Mouse (Mus musculus): Measurements from ENCODE around the gene Chrdl2.
A peak's percentile ranks its signal among the peaks of the same experiment; 100 is the strongest.

The Chrdl2 gene

DNA sequence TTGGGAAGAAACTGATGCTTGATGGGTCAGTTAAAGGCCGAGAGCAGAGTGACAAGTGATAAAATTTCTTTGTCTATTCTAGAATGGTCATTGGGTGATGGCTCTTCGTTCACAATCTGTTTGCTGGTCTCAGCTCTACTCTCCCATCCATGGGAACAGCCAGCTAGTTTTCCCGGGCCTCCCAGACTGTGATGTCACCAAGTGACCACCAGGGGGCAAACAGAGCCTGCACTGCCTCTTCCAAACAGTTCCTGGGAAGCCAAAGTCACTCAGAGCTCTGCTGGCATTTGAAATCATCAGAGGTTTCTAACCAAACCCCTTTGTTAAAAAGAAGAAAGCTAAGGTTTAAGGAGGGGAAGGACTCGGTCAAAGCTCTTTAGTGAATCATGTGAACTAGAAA, 17.2 kb upstream of the Chrdl2 start:
- DNase-seq, result peak; percentile 59 to 70

DNA sequence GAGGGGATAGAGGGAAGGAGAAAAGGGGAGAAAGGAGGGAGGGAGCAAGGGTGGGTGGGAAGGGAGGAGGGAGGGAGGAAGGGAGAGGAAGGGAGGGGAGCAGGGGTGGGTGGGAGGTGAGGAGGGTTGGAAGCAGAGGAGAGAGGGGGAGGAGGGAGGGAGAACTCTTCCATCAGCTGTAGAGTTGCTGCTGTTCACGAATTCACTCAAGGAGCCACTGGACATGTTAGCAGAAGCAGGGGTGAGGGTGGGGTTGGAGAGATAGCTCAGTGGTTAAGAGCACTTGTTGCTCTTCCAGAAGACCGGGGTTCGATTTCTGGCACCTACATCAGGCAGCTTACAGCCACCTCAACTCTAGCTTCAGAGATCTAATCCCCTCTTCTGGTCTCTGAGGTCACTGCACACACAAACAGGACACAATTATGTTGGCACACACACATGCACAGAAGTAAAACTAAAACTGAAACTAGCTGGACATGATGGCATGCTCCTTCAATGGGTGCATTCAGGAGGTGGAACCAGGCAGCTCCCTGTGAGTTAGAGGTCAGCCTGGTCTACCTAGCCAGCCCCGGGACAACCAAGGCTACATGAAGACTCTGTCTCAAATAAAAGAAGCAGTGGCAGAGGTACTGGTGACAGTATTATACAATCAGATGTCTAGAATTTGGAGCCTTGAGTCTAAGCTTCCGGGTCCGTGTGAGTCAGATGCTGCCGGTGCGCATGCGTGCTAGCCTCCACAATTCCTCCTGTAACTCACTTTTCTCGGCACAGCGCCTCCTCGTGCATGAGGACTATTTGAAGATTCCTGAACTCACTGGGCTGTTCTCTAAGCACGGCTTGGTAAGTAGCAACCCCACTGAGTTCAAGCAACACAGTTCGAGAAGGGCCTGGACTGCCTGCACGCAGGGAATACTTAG, 15.9 kb upstream of the Chrdl2 start:
- peak; percentile 25 to 50 for DNase-seq

GRCm38 (mm10) chr7:99990990-99991707, 14.8 kb upstream of the Chrdl2 start:
- DNase-seq, result no peak

DNA sequence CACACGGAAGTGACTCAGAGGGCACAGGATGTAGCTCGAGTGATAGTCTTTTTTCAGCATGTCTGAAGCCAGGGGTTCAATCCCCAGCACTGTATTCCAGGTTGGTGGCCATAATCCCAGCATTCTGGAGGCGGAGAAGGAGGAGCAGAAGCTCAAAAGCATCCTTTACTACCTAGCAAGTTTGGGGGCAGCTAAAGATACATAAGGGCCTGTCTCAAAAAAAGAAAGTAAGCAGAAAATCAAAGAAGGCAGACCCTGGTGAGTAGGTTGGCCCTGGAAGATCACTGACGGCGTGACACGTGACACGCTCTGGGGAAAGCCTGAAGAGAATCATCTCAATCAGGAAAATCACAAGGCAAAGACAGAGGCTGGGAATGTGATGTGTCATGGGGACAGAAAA, 12.8 kb upstream of the Chrdl2 start:
- DNase-seq, result no peak

GRCm38 (mm10) chr7:99995186-99995585, 10.8 kb upstream of the Chrdl2 start:
- no peak for DNase-seq

GRCm38 (mm10) chr7:99998668-99999067, 7.3 kb upstream of the Chrdl2 start:
- no peak for DNase-seq

GRCm38 (mm10) chr7:100003781-100004180, 2.2 kb upstream of the Chrdl2 start:
- DNase-seq, result no peak

GRCm38 (mm10) chr7:100006411-100006810, 439 bp downstream of the Chrdl2 start:
- DNase-seq, result no peak

GRCm38 (mm10) chr7:100008765-100009164, 2.8 kb downstream of the Chrdl2 start:
- DNase-seq, result no peak

DNA sequence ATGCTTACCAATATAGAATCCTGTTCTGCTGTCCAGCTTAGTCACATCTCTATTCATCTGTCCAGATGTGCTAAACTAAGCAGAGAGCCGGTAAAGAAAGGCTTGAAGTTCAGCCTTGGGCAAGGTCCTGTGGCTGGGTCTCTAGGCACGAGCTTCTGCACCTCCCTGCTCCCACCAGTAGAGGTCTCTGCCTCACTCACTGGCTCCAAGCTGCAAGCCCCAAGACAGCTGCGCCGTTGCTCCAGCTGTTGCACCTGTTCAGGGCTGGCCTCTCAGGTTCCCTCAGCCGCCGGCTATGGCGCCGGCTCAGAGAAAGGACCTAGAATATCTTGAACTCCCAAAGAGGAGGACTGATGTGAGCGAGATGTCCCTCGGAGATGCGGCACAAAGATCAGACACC, 3.7 kb downstream of the Chrdl2 start:
- DNase-seq, result peak; percentile 54 to 64

DNA sequence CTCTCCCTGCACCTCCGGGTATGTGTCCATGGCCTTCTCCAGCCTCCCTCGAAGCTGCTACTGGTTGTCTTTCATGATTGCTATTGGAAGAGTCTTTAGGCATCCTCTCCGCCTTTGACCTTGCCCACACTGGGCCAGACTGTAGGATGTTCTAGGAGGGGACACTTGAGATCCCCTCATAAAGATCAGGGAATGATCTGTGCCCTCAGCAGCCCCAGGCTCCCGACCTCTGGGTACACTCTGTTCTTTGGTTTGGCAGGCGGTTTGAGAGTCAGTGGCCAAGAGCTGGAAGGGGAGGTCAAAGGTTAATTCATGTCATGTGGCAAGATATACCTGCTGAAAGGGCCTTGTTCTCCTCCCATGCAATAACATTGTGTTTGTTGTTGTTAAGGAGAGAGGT, 4.7 kb downstream of the Chrdl2 start:
- DNase-seq, result peak in 1 of 2 experiments; percentile 11

DNA sequence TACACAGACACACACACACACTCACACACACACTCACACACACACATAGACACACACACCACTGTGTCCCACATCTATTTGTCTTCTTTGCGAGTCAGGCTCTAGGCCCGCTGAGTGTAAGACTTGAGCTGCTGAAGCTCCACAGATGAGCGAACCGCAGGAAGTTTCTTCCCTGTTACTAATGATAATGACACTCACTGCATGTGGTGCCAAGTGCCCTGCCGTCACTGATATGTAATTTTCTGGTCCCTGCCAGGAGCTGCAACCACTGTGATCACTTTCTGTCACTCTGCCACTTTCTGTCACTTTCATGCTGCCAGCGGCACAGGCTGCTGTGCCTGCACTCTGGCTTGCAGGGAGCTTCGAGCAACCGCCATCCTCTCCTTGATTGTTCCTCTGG, 6.1 kb downstream of the Chrdl2 start:
- DNase-seq, result no peak

DNA sequence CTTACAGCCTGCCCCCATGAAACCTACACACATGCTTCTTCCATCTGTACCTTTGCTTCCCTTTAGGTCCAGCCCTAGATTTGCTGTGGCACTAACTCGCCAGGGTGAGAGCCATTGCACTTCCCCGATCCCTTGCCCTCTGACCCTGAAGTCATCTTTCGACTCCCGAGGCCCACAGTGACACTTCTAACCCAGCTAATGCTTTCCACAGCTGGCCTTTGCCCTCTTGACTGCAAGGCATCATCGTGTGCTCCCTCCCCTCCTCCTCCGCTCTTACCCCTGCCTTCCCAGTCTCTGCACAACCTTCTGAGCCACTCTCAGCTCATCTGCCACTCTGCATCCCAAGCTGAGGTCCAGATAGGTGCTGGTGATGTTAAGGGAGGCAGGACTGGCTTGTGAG, 6.5 kb downstream of the Chrdl2 start:
- no peak for DNase-seq

DNA sequence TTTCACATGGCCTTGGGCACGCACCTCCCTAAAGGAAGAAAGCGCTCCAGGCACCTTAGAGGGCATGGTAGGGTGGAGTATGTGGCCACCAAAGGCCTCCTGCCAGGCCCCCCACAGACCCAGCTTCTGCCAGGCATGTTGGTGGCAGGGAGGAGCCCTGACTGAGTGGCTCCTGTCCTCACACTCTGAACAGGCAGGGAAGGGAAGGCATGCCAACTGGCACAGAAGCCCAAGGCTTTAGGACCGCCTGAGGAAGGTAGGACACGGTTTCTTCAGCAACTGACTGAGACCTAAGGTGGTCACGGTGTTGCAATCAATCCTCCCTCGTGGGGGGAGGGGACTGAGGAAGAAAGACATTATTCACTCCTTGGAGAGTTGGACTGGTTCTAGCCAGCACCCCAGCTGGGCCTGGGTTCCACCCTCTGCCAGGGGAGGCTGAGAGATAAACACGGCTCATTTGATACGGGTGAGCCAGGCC, 8.2 kb downstream of the Chrdl2 start:
- peak; percentile 67 to 82 for DNase-seq

GRCm38 (mm10) chr7:100017056-100017455, 11.1 kb downstream of the Chrdl2 start:
- no peak for DNase-seq

DNA sequence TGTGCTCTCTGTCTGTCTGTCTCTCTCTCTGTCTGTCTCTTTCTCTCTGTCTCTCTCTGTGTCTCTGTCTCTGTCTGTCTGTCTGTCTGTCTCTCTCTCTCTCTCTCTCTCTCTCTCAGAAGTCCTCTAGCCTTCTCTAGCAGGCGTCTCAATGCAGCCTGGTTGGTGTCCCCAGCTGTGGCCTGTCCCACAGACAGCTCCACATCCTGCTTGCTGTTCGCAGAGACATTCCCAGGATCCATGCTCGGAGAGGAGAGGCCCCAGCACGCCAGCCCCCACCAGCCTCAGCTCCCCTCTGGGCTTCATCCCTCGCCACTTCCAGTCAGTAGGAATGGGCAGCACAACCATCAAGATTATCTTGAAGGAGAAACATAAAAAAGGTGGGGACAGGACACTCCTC, 21.4 kb downstream of the Chrdl2 start:
- DNase-seq, result no peak

DNA sequence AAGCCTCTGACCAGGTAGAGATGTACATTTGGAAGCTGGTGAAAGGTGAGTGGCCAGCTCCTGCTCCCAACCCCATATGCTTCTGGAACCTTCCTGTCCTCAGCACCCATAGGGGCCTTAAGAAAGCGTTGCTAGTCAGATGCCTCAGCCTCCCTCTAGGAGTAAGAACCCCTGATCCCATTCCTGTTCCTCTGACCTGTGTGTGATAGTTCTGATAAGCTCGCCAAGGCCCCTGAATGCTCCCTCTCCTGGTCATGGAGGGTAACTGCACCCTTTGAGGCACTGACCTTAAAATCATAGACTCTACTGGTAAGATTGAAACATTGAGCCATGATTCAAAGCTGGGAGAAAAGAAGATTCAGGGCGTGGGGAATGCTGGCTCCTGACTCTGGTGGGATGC, 23.3 kb downstream of the Chrdl2 start:
- no peak for DNase-seq

- DNase-seq, result no peak
Measured at GRCm38 (mm10) chr7:100030996-100031749, 25.2 kb downstream of the Chrdl2 start.

GRCm38 (mm10) chr7:100033672-100034071, 27.7 kb downstream of the Chrdl2 start:
- DNase-seq, result peak; percentile 43 to 48

DNA sequence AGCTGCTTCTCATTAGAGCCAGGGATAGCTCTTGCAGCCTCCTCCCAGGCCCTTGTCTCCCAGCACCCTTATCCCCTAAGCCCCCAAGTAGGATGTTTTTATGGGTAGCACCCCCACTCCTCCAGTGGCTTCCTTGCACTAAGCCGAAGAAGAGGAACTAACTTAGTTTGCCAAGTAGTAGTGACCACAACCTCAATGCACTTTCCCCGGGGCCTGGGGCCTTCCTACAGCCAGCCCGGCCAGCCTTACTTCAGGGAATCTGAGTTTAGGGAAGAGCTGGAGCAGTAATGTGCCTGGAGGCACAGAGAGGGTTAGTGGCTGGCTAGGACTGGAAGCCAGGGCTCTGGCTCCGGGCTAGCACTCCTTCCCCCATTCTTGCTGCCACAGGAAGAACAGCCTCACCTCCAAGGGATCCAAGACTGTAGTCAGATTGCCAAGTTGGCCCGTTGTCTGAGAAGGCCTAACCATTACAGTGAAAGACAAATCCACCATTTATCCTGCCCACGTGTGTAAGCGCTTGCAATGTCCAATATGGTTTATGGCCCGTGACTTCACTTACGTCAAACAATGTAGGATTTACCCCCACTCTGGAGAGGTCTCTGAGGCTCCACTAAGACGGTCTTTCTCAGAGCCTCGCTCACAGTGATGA, 29.0 kb downstream of the Chrdl2 start:
- no peak for DNase-seq

DNA sequence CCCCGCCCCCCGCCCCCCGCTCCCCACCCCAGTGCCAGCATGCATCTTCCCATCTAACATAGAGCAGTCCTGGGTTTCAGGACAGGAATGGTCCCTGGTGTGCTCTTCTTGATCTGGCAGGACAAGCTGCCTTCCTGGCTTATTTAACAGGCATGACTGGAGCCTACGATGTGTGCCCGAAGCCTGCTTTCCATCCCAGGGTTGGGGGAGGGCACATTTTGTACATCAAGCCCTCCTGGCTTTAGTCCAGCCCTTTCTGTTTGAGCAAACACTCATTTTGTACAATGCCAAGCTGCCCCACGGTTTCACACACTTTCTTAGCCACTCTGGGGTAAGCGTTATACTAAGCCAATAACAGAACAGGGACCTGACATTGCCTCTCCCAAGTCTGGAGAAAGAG, 30.1 kb downstream of the Chrdl2 start:
- DNase-seq, result no peak

DNA sequence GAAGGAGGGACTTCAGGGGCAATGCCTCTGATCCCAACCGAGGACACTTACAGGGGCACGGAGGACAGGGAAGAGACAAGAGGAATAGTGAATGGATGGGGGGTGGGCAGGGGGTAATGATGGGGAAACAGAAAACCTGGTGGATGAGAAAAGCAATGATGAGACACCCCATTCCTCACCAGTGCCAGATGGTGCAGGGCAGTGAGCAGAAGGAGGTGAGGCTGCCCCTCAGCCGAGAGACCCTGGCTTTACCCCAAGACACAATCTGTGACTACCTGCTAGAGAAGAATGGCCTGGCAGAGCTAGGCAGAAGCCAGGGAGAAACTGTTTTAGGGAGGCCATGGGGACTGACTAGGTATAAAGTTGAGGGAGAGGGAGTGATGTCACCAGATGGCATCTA, 30.5 kb downstream of the Chrdl2 start:
- no peak for DNase-seq

DNA sequence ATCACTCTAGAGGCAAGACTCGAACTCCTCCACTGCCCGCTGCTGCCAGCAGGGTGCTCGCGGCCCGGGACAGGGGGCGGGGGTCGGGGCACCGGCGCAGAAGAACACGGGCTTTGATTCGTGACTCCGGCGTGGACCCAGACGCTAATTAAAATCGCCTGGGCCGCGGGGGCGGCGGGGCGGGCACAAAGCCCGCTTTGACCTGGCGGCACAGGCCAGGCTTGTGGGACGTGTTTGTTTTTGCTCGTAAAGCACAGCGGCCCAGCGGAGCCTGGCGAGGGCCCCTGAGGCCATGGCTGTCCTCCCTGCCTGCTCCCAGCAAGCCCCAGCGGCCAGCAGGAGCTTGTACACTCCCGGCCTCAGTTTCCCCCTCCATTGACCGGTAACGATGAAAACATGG, 36.1 kb downstream of the Chrdl2 start:
- DNase-seq, result no peak

Data from lung, adult 18-20 months (tissue).